Mouse (Mus musculus) erythroblast, embryonic 14.5 days (primary cell): Measurements from ENCODE around the gene Nlk.

Experiments used
- GATA1 ChIP-seq: IDR thresholded peaks from 2 replicates; pipeline ENCODE4 v1.6.1; 2012; ENCODE audit warnings: low read length, inconsistent platforms, mixed read lengths
- TAL1 ChIP-seq: IDR thresholded peaks from 3 replicates; pipeline ENCODE4 v1.6.1; 2012; ENCODE audit warnings: low read length, inconsistent platforms, mixed read lengths

GRCm38 (mm10) chr11:78702319-78702718, 5.1 kb upstream of the Nlk start:
- TF ChIP-seq GATA1 (no peak), TAL1 (no peak)
